Mouse (Mus musculus): ENCODE measurements around the gene Stat3. TPM values are rescaled to one million over a fixed set of nuclear protein-coding genes. Genes with fewer than 3 reads are reported as not detected.

Stat3 gene
- total and polyA plus RNA-seq, 3 experiments = 25.7 to 249 (median 64.7) TPM

DNA sequence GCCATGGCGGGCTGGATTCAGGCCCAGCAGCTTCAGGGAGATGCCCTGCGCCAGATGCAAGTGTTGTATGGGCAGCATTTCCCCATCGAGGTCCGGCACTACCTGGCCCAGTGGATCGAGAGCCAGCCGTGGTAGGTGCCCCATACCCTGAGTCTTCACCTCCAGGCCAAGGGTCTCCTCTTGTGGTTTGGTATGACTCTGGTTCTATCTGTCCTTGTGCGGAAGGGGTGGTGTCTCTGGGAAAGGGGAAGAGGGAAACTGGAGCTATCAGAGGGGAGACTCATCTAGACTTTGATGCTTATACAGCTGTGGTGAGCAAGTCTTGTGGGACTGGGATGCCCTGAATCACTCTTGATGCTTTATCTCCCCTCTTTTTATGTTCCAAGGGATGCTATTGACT lies 78.0 kb downstream of the Stat3 start:
- H3K27ac ChIP-seq (ENCODE audit: control insufficient read depth, low read depth, low read length) = peak overlapping the region; percentile 73
- peaks cover 15% of the 10 kb centered on the region for H3K79me2 ChIP-seq (ENCODE audit: control insufficient read depth, insufficient read depth, low read length, poor library complexity)
- H3K9me3 ChIP-seq (replicated peaks; ENCODE audit: insufficient read depth, low read length) = no peaks in the 10 kb centered on the region
- peaks cover 4 to 22% of the 10 kb centered on the region in 2 experiments for H3K36me3 ChIP-seq (ENCODE audit: control insufficient read depth in 1 of 2, insufficient read depth in 2 of 2, low read length in 2 of 2)
- H3K4me3 ChIP-seq (ENCODE audit: control insufficient read depth in 1 of 2, insufficient read depth in 1 of 2, low read depth in 2 of 2, low read length in 2 of 2) = peak overlapping the region; percentile 69 to 83
- TF ChIP-seq CHD1 (IDR thresholded peaks at IDR 0.05; ENCODE audit: low read depth, low read length) (peak; percentile 87), MAZ (IDR thresholded peaks at IDR 0.05; ENCODE audit: low read depth, low read length) (0 out of 2 replicates have a peak, but pooled peaks have one; percentile 29), POLR2AphosphoS2 (IDR thresholded peaks at IDR 0.05; ENCODE audit: low read length) (no peak), GATA1 (IDR thresholded peaks at IDR 0.05; ENCODE audit: low read depth, low read length) (no peak; the same call in 1 of the 2 replicates), POLR2A (IDR thresholded peaks at IDR 0.05; ENCODE audit: control insufficient read depth in 1 of 2, insufficient read depth in 1 of 2, low read depth in 1 of 2, low read length in 2 of 2, poor library complexity in 1 of 2) (peak in 1 of 2 experiments; percentile 57; a peak in 1 of 4 replicates), ZKSCAN1 (IDR thresholded peaks at IDR 0.05; ENCODE audit: low read depth, low read length) (no peak), SIN3A (IDR thresholded peaks at IDR 0.05; ENCODE audit: low read length) (peak; percentile 59; the same call in 1 of the 2 replicates), RAD21 (IDR thresholded peaks at IDR 0.05; ENCODE audit: low read depth, low read length) (no peak), TCF12 (IDR thresholded peaks at IDR 0.05; ENCODE audit: low read depth, low read length) (peak; percentile 20), ETS1 (IDR thresholded peaks at IDR 0.05; ENCODE audit: low read depth, low read length) (peak; percentile 57; the same call in 1 of the 2 replicates), CHD2 (IDR thresholded peaks at IDR 0.05; ENCODE audit: low read length) (no peak), MYC (IDR thresholded peaks at IDR 0.05; ENCODE audit: low read depth, low read length) (0 out of 2 replicates have a peak, but pooled peaks have one; percentile 45), RCOR1 (IDR thresholded peaks at IDR 0.05; ENCODE audit: low read depth, low read length) (peak; percentile 4; the same call in 1 of the 2 replicates), EP300 (IDR thresholded peaks at IDR 0.05; ENCODE audit: low read depth in 1 of 2, low read length in 2 of 2) (peak; percentile 59 to 60), TAL1 (IDR thresholded peaks at IDR 0.05; ENCODE audit: low read length) (peak; percentile 56), TBP (IDR thresholded peaks at IDR 0.05; ENCODE audit: low read depth, low read length) (peak; percentile 65; the same call in 1 of the 2 replicates), SMC3 (IDR thresholded peaks at IDR 0.05; ENCODE audit: low read depth, low read length) (no peak), KAT2A (conservative IDR thresholded peaks at IDR 0.05; ENCODE audit: low read depth, low read length) (no peak)
- H3K27me3 ChIP-seq (ENCODE audit: control insufficient read depth in 1 of 2, insufficient read depth in 2 of 2, low read length in 2 of 2) = no peaks in the 10 kb centered on the region
- H3K9ac ChIP-seq (ENCODE audit: control insufficient read depth, low read depth, low read length, poor library complexity, severe bottlenecking) = peak overlapping the region; percentile 76
- peak; percentile 88 for DNase-seq (ENCODE audit: low read depth, low spot score)
- peaks cover 9 to 35% of the 10 kb centered on the region in 2 experiments for H3K4me1 ChIP-seq (ENCODE audit: control insufficient read depth in 1 of 2, insufficient read depth in 2 of 2, low read length in 2 of 2)

DNA sequence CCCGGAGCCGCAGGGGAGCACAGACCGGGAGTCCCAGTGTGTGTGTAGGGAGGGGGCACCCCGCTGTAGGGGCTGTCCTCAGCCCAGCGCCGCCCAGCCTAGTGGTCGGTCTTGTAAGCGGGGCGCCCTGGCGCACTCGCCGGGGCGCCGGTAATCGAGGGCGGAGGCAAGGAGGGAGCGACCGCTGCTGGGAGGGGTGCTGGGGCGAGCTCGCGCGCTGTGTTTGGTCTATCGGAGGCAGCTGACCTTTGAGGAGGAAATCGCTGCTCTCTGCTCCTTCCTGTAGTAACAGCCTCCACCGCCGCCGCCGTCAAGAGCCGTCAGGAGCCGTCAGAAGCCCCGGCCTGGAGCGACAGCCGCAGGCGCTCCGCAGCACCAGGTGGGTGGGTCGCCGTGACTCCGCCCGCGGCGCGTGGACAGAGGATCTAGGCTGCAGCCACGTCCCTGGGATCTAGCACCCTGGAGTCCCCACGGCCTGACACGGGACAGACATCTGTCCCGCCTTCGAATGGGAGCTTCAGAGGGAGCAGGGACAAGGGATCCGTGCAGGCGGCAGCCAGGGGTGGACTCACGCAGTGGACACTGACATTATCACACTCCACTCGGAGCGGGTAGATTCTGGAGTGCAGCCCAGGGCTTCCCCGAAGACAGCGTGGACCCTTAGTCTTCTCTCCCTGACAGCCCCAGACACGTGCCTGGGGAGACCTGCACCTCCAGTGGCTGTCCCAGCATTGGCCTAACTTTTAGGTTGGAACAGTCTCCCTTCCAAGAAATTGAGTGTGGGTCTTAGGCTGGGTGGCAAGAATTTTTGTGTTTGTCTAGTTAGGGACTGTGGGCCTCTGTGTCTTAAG lies 78.9 kb downstream of the Stat3 start:
- H3K27ac ChIP-seq (ENCODE audit: control insufficient read depth, low read depth, low read length) = peak overlapping the region; percentile 73
- peak; percentile 95 for DNase-seq (ENCODE audit: low read depth, low spot score)
- H3K9ac ChIP-seq (ENCODE audit: control insufficient read depth, low read depth, low read length, poor library complexity, severe bottlenecking) = peak overlapping the region; percentile 76
- peak overlapping the region; percentile 69 to 83 for H3K4me3 ChIP-seq (ENCODE audit: control insufficient read depth in 1 of 2, insufficient read depth in 1 of 2, low read depth in 2 of 2, low read length in 2 of 2)
- peaks cover 15% of the 10 kb centered on the region for H3K79me2 ChIP-seq (ENCODE audit: control insufficient read depth, insufficient read depth, low read length, poor library complexity)
- peaks cover 4 to 14% of the 10 kb centered on the region in 2 experiments for H3K36me3 ChIP-seq (ENCODE audit: control insufficient read depth in 1 of 2, insufficient read depth in 2 of 2, low read length in 2 of 2)
- no peaks in the 10 kb centered on the region for H3K9me3 ChIP-seq (replicated peaks; ENCODE audit: insufficient read depth, low read length)
- peaks cover 4 to 30% of the 10 kb centered on the region in 2 experiments for H3K4me1 ChIP-seq (ENCODE audit: control insufficient read depth in 1 of 2, insufficient read depth in 2 of 2, low read length in 2 of 2)
- H3K27me3 ChIP-seq (ENCODE audit: control insufficient read depth in 1 of 2, insufficient read depth in 2 of 2, low read length in 2 of 2) = no peaks in the 10 kb centered on the region
- TF ChIP-seq CHD2 (IDR thresholded peaks at IDR 0.05; ENCODE audit: low read length) (no peak), TBP (IDR thresholded peaks at IDR 0.05; ENCODE audit: low read depth, low read length) (no peak), RAD21 (IDR thresholded peaks at IDR 0.05; ENCODE audit: low read depth, low read length) (no peak), ZMIZ1 (IDR thresholded peaks at IDR 0.05; ENCODE audit: low read depth, low read length) (0 out of 2 replicates have a peak, but pooled peaks have one; percentile 48), MEF2A (IDR thresholded peaks at IDR 0.05; ENCODE audit: extremely low read depth, insufficient replicate concordance, low read depth, low read length, poor library complexity, severe bottlenecking) (no peak), POLR2AphosphoS2 (IDR thresholded peaks at IDR 0.05; ENCODE audit: low read length) (no peak), USF2 (IDR thresholded peaks at IDR 0.05; ENCODE audit: borderline replicate concordance in 1 of 2, insufficient read depth in 1 of 2, low read depth in 1 of 2, low read length in 2 of 2) (peak in 1 of 2 experiments; percentile 54; a peak in 1 of 4 replicates), MYC (IDR thresholded peaks at IDR 0.05; ENCODE audit: low read depth, low read length) (peak; percentile 58), USF1 (IDR thresholded peaks at IDR 0.05; ENCODE audit: low read depth, low read length) (peak; percentile 92), NELFE (IDR thresholded peaks at IDR 0.05; ENCODE audit: low read depth, low read length) (peak; percentile 61), POLR2A (IDR thresholded peaks at IDR 0.05; ENCODE audit: control insufficient read depth in 1 of 2, insufficient read depth in 1 of 2, low read depth in 1 of 2, low read length in 2 of 2, poor library complexity in 1 of 2) (peak; percentile 69 to 79), BHLHE40 (IDR thresholded peaks at IDR 0.05; ENCODE audit: borderline replicate concordance, low read depth, low read length) (peak; percentile 60; the same call in 1 of the 2 replicates), NRF1 (IDR thresholded peaks at IDR 0.05; ENCODE audit: insufficient read depth, low read depth, low read length, poor library complexity, severe bottlenecking) (peak; percentile 53), UBTF (IDR thresholded peaks at IDR 0.05; ENCODE audit: borderline replicate concordance, insufficient read depth, low read depth, low read length) (peak; percentile 56; the same call in 1 of the 2 replicates), GABPA (IDR thresholded peaks at IDR 0.05; ENCODE audit: low read depth, low read length) (no peak)

Measured in MEL (cell line).